In genomic region chr11:93762832-93763530, GRCm38 (mm10) we compare ENCODE assay signal across 8 mouse cellular contexts.
A peak's percentile ranks its signal among the peaks of the same experiment; 100 is the strongest.
DNase-seq lines count a peak whose midpoint lies in the region; ATAC-seq lines count a peak whose summit lies in the region.

No protein-coding gene starts in this region.

- ATAC-seq in hematopoietic stem cell, adult 5-6 weeks (replicated peaks in 1 of 2; ENCODE audit: insufficient read depth in 1 of 2, low FRiP score in 2 of 2, low TSS enrichment in 1 of 2, low read depth in 1 of 2, poor library complexity in 2 of 2, severe bottlenecking in 2 of 2), result peak; percentile 69 to 70; a peak in 3 of 4 replicates

- DNase-seq in urinary bladder, postnatal 14 days (ENCODE audit: low spot score), result peak; percentile 14
- no peak for DNase-seq in urinary bladder, postnatal 25 days (ENCODE audit: low spot score)
- DNase-seq in embryo, embryonic 9.5 days (ENCODE audit: extremely low spot score), result peak; percentile 56
- peak; percentile 58 for DNase-seq in layer of hippocampus, adult 11-12 months (ENCODE audit: low spot score)
- peak; percentile 5 for DNase-seq in lung, postnatal 10 days
- peak; percentile 45 to 53 for DNase-seq in right cerebral cortex, postnatal 36 days (ENCODE audit: low spot score in 2 of 2)
- no peak for DNase-seq in urinary bladder, adult 2 months (ENCODE audit: low spot score)

Comparison
In these comparisons a context has a peak if more than half of its experiments do, and no peak if none do; other contexts are left out.
1. DNase-seq: peak in urinary bladder, postnatal 14 days (single experiment), embryo, embryonic 9.5 days (single experiment), layer of hippocampus, adult 11-12 months (single experiment), lung, postnatal 10 days (single experiment) and right cerebral cortex, postnatal 36 days (2 of 2); none in urinary bladder, postnatal 25 days (single experiment) and urinary bladder, adult 2 months (single experiment).